Mouse (Mus musculus): Measurements from ENCODE around the gene Tmem50b. TPM values are rescaled to one million over a fixed set of nuclear protein-coding genes. Genes with fewer than 3 reads are reported as not detected.

Tmem50b gene
- polyA plus RNA-seq, 1 experiment from 2014 or later, result 42.4 TPM

DNA sequence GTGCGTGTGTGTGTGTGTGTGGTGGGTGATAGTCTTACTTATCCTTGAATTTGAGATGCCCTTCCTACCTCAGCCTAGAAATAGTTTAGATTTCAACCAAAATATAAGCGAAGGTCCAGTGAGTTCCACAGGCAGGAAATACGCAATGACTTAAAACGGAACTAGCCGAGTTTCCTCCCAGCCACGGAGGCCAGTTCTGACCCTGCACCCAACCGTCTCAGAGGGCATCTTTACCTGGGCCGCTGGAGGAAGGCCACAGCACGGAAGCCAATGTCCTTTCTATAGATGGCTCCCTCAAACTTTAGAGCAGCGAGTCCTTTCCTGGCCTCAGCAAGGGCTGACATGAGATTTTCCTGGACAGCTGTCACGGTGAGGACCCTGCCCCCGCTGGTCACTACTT lies 36.0 kb upstream of the Tmem50b start:
- no peak overlapping the region for H3K9ac ChIP-seq (ENCODE audit: low read length)
- no peaks in the 10 kb centered on the region for H3K4me1 ChIP-seq (replicated peaks; ENCODE audit: control insufficient read depth, insufficient read depth, low read length)
- DNase-seq (ENCODE audit: low spot score) (no peak), ATAC-seq (replicated peaks; ENCODE audit: low FRiP score) (no peak)
- no peaks in the 10 kb centered on the region for H3K27me3 ChIP-seq (ENCODE audit: control insufficient read depth, insufficient read depth, low read length)
- no peaks in the 10 kb centered on the region for H3K9me3 ChIP-seq (ENCODE audit: control insufficient read depth, low read length)
- no peak overlapping the region for H3K27ac ChIP-seq (ENCODE audit: low read depth, low read length)
- no peak overlapping the region for H3K4me2 ChIP-seq (ENCODE audit: low read depth, low read length, severe bottlenecking)
- WGBS, result 92% methylated on average over 12 of the region's 12 CpGs
- H3K36me3 ChIP-seq (ENCODE audit: control insufficient read depth, insufficient read depth, low read length), result peaks cover 25% of the 10 kb centered on the region
- no peak overlapping the region for H3K4me3 ChIP-seq (ENCODE audit: low read depth, low read length)

- Histone ChIP-seq H3K36me3 (ENCODE audit: control insufficient read depth, insufficient read depth, low read length) (peaks cover 23% of the 10 kb centered on the region), H3K27me3 (ENCODE audit: control insufficient read depth, insufficient read depth, low read length) (no peaks in the 10 kb centered on the region), H3K9ac (ENCODE audit: low read length) (no peak overlapping the region), H3K4me3 (ENCODE audit: low read depth, low read length) (no peak overlapping the region), H3K27ac (ENCODE audit: low read depth, low read length) (no peak overlapping the region), H3K4me1 (replicated peaks; ENCODE audit: control insufficient read depth, insufficient read depth, low read length) (no peaks in the 10 kb centered on the region), H3K4me2 (ENCODE audit: low read depth, low read length, severe bottlenecking) (no peak overlapping the region), H3K9me3 (ENCODE audit: control insufficient read depth, low read length) (no peaks in the 10 kb centered on the region)
- 93% methylated on average over 7 of the region's 7 CpGs for WGBS
- ATAC-seq (replicated peaks; ENCODE audit: low FRiP score) (no peak), DNase-seq (ENCODE audit: low spot score) (no peak)
These were observed 35.3 kb upstream of the Tmem50b start for GRCm38 (mm10) chr16:91632940-91633339.

DNA sequence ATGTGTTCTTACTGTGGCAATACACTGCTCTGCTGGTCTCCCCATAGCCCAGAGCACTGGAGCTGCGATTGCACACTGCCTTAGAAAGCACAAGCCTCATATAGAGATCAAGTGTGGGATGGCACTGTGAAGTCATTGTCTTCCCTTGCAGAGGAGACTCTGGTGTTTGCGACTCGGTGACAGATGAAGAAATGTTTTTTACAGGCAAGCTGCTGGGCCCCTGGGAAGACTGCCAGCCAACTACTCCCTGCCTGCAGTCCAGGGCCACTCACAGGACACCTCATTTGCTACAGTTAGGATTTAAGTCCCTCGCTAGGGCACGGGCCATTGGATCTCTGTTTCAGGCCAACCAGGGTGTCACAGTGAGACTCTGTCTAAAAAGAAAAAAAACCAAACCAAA lies 34.8 kb upstream of the Tmem50b start:
- H3K4me3 ChIP-seq (ENCODE audit: low read depth, low read length), result no peak overlapping the region
- ATAC-seq (replicated peaks; ENCODE audit: low FRiP score), result no peak
- no peak overlapping the region for H3K9ac ChIP-seq (ENCODE audit: low read length)
- 92% methylated on average over 5 of the region's 5 CpGs for WGBS
- no peaks in the 10 kb centered on the region for H3K4me1 ChIP-seq (replicated peaks; ENCODE audit: control insufficient read depth, insufficient read depth, low read length)
- H3K27me3 ChIP-seq (ENCODE audit: control insufficient read depth, insufficient read depth, low read length), result no peaks in the 10 kb centered on the region
- H3K9me3 ChIP-seq (ENCODE audit: control insufficient read depth, low read length), result no peaks in the 10 kb centered on the region
- H3K4me2 ChIP-seq (ENCODE audit: low read depth, low read length, severe bottlenecking), result no peak overlapping the region
- DNase-seq (ENCODE audit: low spot score), result no peak
- H3K36me3 ChIP-seq (ENCODE audit: control insufficient read depth, insufficient read depth, low read length), result peaks cover 19% of the 10 kb centered on the region; the same call in 1 of the 2 replicates
- no peak overlapping the region for H3K27ac ChIP-seq (ENCODE audit: low read depth, low read length)

- Histone ChIP-seq H3K9me3 (ENCODE audit: control insufficient read depth, low read length) (no peaks in the 10 kb centered on the region), H3K9ac (ENCODE audit: low read length) (no peak overlapping the region), H3K4me2 (ENCODE audit: low read depth, low read length, severe bottlenecking) (no peak overlapping the region), H3K4me1 (replicated peaks; ENCODE audit: control insufficient read depth, insufficient read depth, low read length) (no peaks in the 10 kb centered on the region), H3K27me3 (ENCODE audit: control insufficient read depth, insufficient read depth, low read length) (no peaks in the 10 kb centered on the region), H3K4me3 (ENCODE audit: low read depth, low read length) (no peak overlapping the region), H3K27ac (ENCODE audit: low read depth, low read length) (no peak overlapping the region), H3K36me3 (ENCODE audit: control insufficient read depth, insufficient read depth, low read length) (peaks cover 14% of the 10 kb centered on the region; the same call in 1 of the 2 replicates)
- WGBS, result 90% methylated on average over 1 of the region's 1 CpGs
- DNase-seq (ENCODE audit: low spot score) (no peak), ATAC-seq (replicated peaks; ENCODE audit: low FRiP score) (no peak)
These were observed 33.0 kb upstream of the Tmem50b start for GRCm38 (mm10) chr16:91630584-91630983.

DNA sequence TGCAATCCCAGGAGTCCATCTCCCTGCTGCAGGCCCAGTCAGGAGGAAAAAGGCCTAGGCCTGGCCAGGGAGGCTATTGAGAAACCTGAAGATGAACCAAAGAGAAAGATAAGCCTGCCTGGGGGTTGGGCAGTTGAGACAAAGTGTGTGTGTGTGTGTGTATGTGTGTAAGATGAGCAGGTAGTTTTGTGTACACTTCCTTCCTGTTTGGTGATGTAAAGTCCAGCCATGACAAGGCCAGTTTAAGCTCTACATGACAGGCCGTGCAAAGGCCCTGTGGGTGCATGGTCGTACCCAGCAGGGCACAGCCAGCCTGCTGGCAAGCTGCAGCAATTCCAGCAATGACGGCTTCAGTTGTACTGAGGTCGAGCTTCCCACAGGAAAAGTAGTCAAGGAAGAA lies 32.1 kb upstream of the Tmem50b start:
- Histone ChIP-seq H3K4me1 (replicated peaks; ENCODE audit: control insufficient read depth, insufficient read depth, low read length) (no peaks in the 10 kb centered on the region), H3K4me3 (ENCODE audit: low read depth, low read length) (no peak overlapping the region), H3K27ac (ENCODE audit: low read depth, low read length) (no peak overlapping the region), H3K9me3 (ENCODE audit: control insufficient read depth, low read length) (no peaks in the 10 kb centered on the region), H3K36me3 (ENCODE audit: control insufficient read depth, insufficient read depth, low read length) (peaks cover 11% of the 10 kb centered on the region; the same call in 1 of the 2 replicates), H3K4me2 (ENCODE audit: low read depth, low read length, severe bottlenecking) (no peak overlapping the region), H3K9ac (ENCODE audit: low read length) (no peak overlapping the region), H3K27me3 (ENCODE audit: control insufficient read depth, insufficient read depth, low read length) (no peaks in the 10 kb centered on the region)
- ATAC-seq (replicated peaks; ENCODE audit: low FRiP score) (no peak), DNase-seq (ENCODE audit: low spot score) (no peak)
- 87% methylated on average over 4 of the region's 4 CpGs for WGBS

- no peak for ATAC-seq (replicated peaks; ENCODE audit: low FRiP score)
- 93% methylated on average over 3 of the region's 3 CpGs for WGBS
- Histone ChIP-seq H3K36me3 (ENCODE audit: control insufficient read depth, insufficient read depth, low read length) (peaks cover 13% of the 10 kb centered on the region; the same call in 1 of the 2 replicates), H3K4me2 (ENCODE audit: low read depth, low read length, severe bottlenecking) (no peak overlapping the region), H3K4me3 (ENCODE audit: low read depth, low read length) (no peak overlapping the region), H3K4me1 (replicated peaks; ENCODE audit: control insufficient read depth, insufficient read depth, low read length) (no peaks in the 10 kb centered on the region), H3K9ac (ENCODE audit: low read length) (no peak overlapping the region), H3K9me3 (ENCODE audit: control insufficient read depth, low read length) (no peaks in the 10 kb centered on the region), H3K27me3 (ENCODE audit: control insufficient read depth, insufficient read depth, low read length) (no peaks in the 10 kb centered on the region), H3K27ac (ENCODE audit: low read depth, low read length) (no peak overlapping the region)
- peak; percentile 27 for DNase-seq (ENCODE audit: low spot score)
These were observed 31.1 kb upstream of the Tmem50b start for GRCm38 (mm10) chr16:91628673-91629072.

GRCm38 (mm10) chr16:91627831-91628230 lies 30.2 kb upstream of the Tmem50b start:
- DNase-seq (ENCODE audit: low spot score) (no peak), ATAC-seq (replicated peaks; ENCODE audit: low FRiP score) (no peak)
- H3K4me3 ChIP-seq (ENCODE audit: low read depth, low read length), result no peak overlapping the region
- H3K9me3 ChIP-seq (ENCODE audit: control insufficient read depth, low read length), result no peaks in the 10 kb centered on the region
- H3K4me2 ChIP-seq (ENCODE audit: low read depth, low read length, severe bottlenecking), result no peak overlapping the region
- H3K27me3 ChIP-seq (ENCODE audit: control insufficient read depth, insufficient read depth, low read length), result no peaks in the 10 kb centered on the region
- no peaks in the 10 kb centered on the region for H3K4me1 ChIP-seq (replicated peaks; ENCODE audit: control insufficient read depth, insufficient read depth, low read length)
- H3K36me3 ChIP-seq (ENCODE audit: control insufficient read depth, insufficient read depth, low read length), result peaks cover 13% of the 10 kb centered on the region; the same call in 1 of the 2 replicates
- H3K9ac ChIP-seq (ENCODE audit: low read length), result no peak overlapping the region
- no peak overlapping the region for H3K27ac ChIP-seq (ENCODE audit: low read depth, low read length)
- WGBS, result 91% methylated on average over 7 of the region's 7 CpGs

DNA sequence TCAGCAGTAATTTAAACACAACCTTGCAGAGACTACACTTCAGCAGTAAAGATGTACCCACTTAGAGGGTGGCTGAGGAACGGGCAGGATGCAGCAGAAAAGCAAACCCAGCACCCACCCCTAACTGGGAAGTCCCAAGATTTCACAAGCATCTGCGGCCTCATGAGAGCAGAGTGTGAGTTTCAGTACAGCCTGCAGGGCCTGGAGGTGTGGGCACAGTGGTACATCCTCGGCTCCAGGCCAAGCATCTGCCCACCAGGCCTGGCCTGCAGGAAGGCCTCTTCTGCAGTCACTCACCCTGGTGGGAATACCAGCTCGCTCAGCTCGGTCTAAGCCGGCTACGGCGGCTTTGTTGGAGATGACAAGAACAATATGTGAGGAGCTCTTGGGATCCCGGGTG lies 25.5 kb upstream of the Tmem50b start:
- no peak overlapping the region for H3K4me3 ChIP-seq (ENCODE audit: low read depth, low read length)
- peaks cover 10% of the 10 kb centered on the region; the same call in 1 of the 2 replicates for H3K36me3 ChIP-seq (ENCODE audit: control insufficient read depth, insufficient read depth, low read length)
- 94% methylated on average over 9 of the region's 9 CpGs for WGBS
- H3K4me2 ChIP-seq (ENCODE audit: low read depth, low read length, severe bottlenecking), result no peak overlapping the region
- H3K27ac ChIP-seq (ENCODE audit: low read depth, low read length), result no peak overlapping the region
- peaks cover 3% of the 10 kb centered on the region; the same call in 1 of the 2 replicates for H3K4me1 ChIP-seq (replicated peaks; ENCODE audit: control insufficient read depth, insufficient read depth, low read length)
- no peaks in the 10 kb centered on the region for H3K27me3 ChIP-seq (ENCODE audit: control insufficient read depth, insufficient read depth, low read length)
- no peak overlapping the region for H3K9ac ChIP-seq (ENCODE audit: low read length)
- no peak for DNase-seq (ENCODE audit: low spot score)
- no peak for ATAC-seq (replicated peaks; ENCODE audit: low FRiP score)
- no peaks in the 10 kb centered on the region for H3K9me3 ChIP-seq (ENCODE audit: control insufficient read depth, low read length)

GRCm38 (mm10) chr16:91620991-91621390 lies 23.4 kb upstream of the Tmem50b start:
- Histone ChIP-seq H3K4me3 (ENCODE audit: low read depth, low read length) (no peak overlapping the region), H3K4me2 (ENCODE audit: low read depth, low read length, severe bottlenecking) (no peak overlapping the region), H3K36me3 (ENCODE audit: control insufficient read depth, insufficient read depth, low read length) (peaks cover 10% of the 10 kb centered on the region; the same call in 1 of the 2 replicates), H3K9me3 (ENCODE audit: control insufficient read depth, low read length) (no peaks in the 10 kb centered on the region), H3K9ac (ENCODE audit: low read length) (no peak overlapping the region), H3K4me1 (replicated peaks; ENCODE audit: control insufficient read depth, insufficient read depth, low read length) (peaks cover 3% of the 10 kb centered on the region; the same call in 1 of the 2 replicates), H3K27ac (ENCODE audit: low read depth, low read length) (no peak overlapping the region), H3K27me3 (ENCODE audit: control insufficient read depth, insufficient read depth, low read length) (no peaks in the 10 kb centered on the region)
- ATAC-seq (replicated peaks; ENCODE audit: low FRiP score) (no peak), DNase-seq (ENCODE audit: low spot score) (no peak)
- WGBS, result 93% methylated on average over 11 of the region's 11 CpGs
